Mouse (Mus musculus) naive thymus-derived CD4-positive, alpha-beta T cell, adult 2 months (primary cell): ENCODE measurements at regions not wholly inside any gene's neighbourhood (a gene's known extent, or its start where the extent isn't known, plus 50 kb on each side); places are given as distances from the start of the nearest gene placed in this dataset.

ENCODE experiments used
- DNase-seq: peaks from one replicate; pipeline ENCODE4 v3.0.0-alpha.2; 2011; ENCODE audit warnings: low read depth

GRCm38 (mm10) chr1:88575917-88576669, 66.2 kb upstream of the Glrp1 start:
- DNase-seq: peak; percentile 73

GRCm38 (mm10) chr1:88575291-88575690, 65.4 kb upstream of the Glrp1 start:
- peak; percentile 64 for DNase-seq

- DNase-seq: no peak
Measured at GRCm38 (mm10) chr1:88572161-88572560, 62.3 kb upstream of the Glrp1 start.

- DNase-seq: no peak
Measured at GRCm38 (mm10) chr1:88568447-88569053, 58.7 kb upstream of the Glrp1 start.

- no peak for DNase-seq
Measured at GRCm38 (mm10) chr1:88567198-88567597, 57.3 kb upstream of the Glrp1 start.

DNA sequence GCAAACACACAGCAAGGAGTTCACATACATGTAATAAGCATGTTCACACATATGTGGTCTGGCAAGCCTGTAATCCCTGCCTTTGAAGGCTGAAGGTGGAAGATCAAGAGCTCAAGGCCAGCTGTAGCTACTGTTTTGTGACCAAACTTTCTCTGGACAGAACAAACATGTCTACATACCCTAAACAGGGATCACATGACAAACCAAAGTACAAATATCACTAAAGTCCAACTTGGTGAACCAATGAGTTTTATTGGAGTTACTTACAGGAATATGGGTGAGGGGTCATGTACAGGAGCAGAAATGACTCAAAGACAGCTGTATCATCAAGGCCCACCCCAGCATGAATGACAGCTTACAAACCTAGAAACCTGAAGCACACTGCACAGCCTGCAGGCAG, 56.6 kb upstream of the Glrp1 start:
- DNase-seq: no peak

DNA sequence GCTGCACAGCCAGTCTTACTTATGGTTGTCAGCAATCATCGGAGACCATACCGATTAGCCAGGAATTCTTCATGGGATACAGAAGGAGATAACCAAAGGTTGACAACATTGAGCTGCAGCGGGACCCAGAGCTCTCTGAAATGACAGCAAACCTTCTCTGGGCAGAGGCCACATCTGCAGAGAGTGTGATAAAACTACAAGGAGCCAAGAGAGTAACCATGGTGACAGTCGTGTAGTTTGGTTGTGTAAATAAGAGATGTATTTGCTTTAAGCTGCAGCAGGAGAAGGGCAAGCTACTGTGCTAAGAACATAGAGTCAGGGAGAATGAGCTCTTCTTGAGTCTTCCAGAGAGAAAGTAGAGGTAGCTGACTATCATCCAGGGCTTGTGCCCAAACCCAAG, 55.0 kb upstream of the Glrp1 start:
- DNase-seq: peak; percentile 45

GRCm38 (mm10) chr1:88562361-88562760, 52.5 kb upstream of the Glrp1 start:
- peak; percentile 92 for DNase-seq

DNA sequence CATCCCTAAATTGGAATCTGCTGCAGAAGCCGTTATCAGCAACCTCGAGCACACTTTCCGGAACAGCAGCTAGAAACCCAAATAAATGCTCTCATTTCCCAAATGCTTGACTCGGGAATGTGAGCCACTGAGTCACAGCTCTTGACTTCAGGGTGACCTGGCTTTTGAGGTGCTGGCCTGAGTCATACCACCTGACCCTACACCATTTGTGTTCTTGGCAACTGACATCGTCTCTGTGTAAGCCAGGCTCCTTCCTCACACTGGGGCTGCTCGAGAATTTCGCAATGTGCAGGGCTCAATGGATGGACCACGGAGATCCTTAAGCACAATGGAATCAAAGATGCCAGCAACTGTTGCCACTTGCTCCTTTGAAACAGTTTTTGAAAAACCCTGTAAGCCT, 50.9 kb upstream of the Glrp1 start:
- no peak for DNase-seq
